Mouse (Mus musculus) myocyte (in vitro differentiated cells): ENCODE measurements around the gene Mrpl45.

ENCODE experiments used
- POLR2A ChIP-seq: IDR thresholded peaks from one replicate; pipeline ENCODE4 v1.6.1; 2011; ENCODE audit warnings: low read depth, mild to moderate bottlenecking, control low read depth, moderate library complexity; ENCODE audit not compliant: insufficient read length
- TCF12 ChIP-seq: IDR thresholded peaks from one replicate; pipeline ENCODE4 v1.6.1; 2011; ENCODE audit warnings: mild to moderate bottlenecking, control low read depth; ENCODE audit not compliant: poor library complexity, insufficient read depth, severe bottlenecking

- no peak for TF ChIP-seq TCF12
- TF ChIP-seq POLR2A, result no peak
Measured at GRCm38 (mm10) chr11:97328148-97328547, 12.6 kb downstream of the Mrpl45 start.
